Mouse (Mus musculus) R1 (cell line): ENCODE data around the gene Tmem150a.

Experiments used
- DNase-seq: peaks from one replicate; pipeline ENCODE4 v3.0.0-alpha.2; 2018; ENCODE audit warnings: low read depth, low spot score

The Tmem150a gene

DNA sequence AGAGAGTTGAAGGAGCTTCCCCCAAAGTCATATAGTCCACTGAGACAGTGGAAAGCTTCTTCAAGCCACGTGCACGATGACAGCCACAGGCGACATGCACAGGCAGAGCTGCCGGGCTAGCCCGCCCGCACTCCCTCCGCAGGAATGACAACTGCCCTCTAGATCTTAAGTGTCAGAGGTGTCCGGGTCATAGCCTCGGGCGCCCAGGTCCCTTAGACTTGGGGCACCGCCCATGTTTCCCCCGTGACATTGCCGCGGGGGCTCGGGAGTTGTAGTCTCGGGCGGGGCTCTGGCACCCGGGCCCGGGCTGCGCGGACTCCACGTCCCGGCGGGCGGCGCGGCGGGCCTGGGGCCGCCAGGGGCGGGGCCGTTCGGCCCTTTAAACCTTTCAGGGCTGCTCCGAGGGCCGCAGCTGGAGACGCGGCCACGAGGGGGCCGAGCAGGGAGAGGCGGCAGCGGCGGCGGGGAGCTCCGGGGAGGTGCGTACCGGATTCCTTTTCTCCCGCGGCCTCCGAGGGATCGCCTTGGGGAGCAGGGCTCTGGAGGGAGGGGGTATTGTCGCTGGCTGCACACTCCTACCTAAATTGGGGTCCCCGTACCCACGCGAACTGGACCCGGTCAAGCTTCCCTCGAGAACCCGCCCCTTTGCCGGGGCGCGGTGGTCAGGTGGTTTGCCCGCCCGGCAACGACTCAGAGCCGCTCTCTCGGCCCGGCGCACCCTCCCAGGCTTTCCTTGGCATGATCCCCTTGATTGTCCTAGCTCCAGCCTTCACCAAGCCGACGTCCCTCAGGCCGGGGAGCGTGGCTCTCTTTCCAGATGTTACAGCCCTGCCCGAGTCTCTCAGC is at the start of gene Tmem150a:
Gene Tmem150a, plus strand, starts transcription at position 382 of the 846 bp plus-strand sequence.
- peak; percentile 85 for DNase-seq

- no peak for DNase-seq
These were observed 43.0 kb upstream of the Tmem150a start for GRCm38 (mm10) chr6:72312198-72312597.

- DNase-seq, result no peak
These were observed 42.0 kb upstream of the Tmem150a start for GRCm38 (mm10) chr6:72313124-72313867.

DNA sequence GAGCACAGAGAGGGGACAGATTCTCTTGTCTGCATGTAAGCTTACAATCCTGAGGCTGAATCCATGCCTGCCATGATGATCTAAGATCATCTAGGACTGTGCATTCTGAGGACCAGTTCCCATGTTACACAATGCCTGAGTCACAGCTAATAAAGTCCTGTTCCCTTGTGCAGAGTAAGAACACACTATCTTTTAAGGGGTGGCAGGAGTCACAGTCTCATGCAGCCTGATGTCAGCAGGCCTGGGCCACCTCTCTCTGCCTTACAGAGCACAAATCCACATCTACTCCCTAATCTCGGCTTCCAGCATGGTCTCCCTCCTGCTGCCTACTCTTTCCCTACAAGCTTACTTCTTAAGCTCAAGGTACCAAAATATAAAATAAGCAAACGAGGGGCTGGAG is 39.9 kb upstream of the Tmem150a start:
- no peak for DNase-seq

DNA sequence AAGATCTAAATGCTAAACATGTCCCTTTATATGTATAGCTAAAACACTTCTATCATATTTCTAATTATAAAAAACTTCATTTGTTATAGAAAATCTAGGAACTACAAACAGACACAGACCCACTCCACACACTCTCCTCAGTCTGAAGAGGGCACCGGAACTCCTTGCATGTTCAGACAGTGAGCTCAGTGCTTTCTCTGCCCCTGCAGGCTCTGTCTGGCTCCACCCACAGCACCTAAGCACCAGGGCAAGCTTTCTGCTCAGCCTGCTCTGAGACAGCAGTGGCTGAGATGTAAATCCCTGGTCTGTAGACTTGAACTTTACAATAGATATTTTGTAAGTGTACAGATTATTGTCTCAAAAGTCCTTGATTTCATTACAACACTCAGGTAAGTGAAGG is 39.2 kb upstream of the Tmem150a start:
- peak; percentile 18 for DNase-seq

DNA sequence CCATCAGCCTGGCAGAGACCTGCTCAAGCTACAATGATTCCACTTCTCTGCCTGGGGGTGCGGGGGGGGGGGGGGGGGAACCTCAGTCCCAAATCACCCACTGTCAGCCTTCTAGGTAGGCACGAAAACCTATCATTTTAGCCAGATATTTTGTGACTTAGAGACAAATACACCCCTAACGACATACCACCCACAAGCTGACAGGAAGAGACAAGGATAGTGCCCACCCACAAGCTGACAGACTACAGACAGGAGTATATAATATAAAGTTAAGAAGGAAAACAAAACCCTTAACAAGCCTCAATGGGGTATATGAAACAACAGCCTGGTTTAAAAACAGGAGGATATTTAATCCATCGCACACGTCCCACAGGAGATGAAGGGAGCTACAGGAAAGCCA is 36.8 kb upstream of the Tmem150a start:
- DNase-seq, result no peak

- peak; percentile 62 for DNase-seq
These were observed 36.2 kb upstream of the Tmem150a start for GRCm38 (mm10) chr6:72319019-72319418.

- DNase-seq, result peak; percentile 83
These were observed 32.3 kb upstream of the Tmem150a start for GRCm38 (mm10) chr6:72322936-72323335.

- DNase-seq, result no peak
These were observed 31.3 kb upstream of the Tmem150a start for GRCm38 (mm10) chr6:72323786-72324508.

DNA sequence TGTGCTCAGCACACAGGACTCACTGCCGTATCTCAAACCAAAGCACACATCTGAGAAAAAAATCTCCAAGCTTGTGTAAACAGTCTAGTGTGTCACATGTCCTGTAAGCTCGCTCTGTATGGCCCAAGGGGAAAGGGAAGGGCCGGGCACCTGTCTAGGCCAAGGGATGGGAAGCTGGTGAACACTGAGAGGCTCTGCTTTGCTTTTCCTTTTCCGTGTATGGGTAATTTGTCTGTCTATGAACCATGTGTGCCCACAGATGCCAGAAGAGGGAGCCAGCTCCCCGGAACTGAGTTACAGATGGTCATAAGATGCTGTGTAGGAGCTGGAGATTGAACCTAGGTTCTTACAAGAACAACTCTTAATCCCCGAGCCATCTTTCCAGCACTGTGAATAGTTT is 29.0 kb upstream of the Tmem150a start:
- DNase-seq, result peak; percentile 33

- no peak for DNase-seq
These were observed 26.2 kb upstream of the Tmem150a start for GRCm38 (mm10) chr6:72329019-72329418.

GRCm38 (mm10) chr6:72330133-72330532 is 25.1 kb upstream of the Tmem150a start:
- DNase-seq, result no peak

DNA sequence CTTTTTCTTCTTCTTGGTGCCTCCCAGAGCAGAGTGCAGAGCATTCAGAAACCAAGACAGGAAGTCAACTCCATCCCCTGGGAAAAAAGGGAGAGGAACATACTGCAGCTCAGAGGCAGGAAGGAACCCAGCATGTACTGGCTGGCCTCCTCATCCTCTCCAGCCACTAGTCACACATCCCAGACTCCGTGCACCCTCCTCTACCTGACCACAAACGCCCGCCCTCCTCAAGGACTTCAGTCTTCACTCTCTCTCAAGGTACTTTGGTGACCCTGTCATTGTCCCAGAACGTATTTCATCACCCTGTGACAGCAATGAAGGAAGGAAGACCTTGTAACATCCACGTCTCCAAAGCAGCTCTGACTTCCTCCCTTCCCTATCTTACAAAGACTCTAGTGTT is 22.1 kb upstream of the Tmem150a start:
- no peak for DNase-seq

GRCm38 (mm10) chr6:72340481-72340880 is 14.8 kb upstream of the Tmem150a start:
- no peak for DNase-seq

- peak; percentile 22 for DNase-seq
These were observed 10.7 kb upstream of the Tmem150a start for GRCm38 (mm10) chr6:72344396-72345073.

GRCm38 (mm10) chr6:72345074-72345567 is 10.1 kb upstream of the Tmem150a start, which contains the start of gene Usp39:
Gene Usp39 (minus strand): TSS chr6:72345184.
- DNase-seq, result peak; percentile 95

DNA sequence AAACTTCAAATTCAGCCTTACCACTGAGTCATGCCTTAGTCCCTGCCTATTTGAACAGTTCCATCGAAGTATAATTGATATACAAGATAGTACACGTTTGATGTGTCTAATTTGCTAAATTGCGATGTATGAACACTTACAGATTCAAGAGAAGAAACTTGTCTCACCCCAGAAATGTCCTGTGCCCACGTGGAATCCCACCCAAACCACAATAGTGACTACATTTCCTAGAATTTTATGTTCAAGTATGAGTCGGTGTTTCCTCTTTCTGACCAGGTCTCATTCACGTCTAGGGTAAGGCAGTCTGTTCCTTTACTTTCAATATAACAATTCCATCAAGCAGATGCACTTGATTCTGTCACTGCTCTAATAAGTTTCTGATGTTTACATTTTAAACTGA is 9.6 kb upstream of the Tmem150a start:
- DNase-seq, result no peak

DNA sequence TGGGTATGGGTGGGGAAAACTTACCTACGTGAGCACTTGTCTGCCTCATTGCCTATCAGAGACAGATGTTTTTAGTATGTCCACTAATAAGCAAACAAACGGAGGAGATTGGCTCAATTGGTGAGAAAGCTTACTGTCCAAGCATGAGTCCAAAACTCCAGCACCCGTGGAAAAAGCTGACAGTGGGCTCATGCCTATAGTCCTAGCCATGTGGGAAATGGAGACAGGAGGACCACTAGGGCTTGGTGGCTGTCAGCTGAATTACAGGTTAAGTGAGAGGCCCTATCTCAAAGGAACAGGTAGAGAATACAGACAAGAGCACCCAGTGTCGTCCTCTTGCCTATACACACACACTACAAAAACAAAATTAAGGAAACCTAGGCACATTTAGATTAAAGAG is 9.0 kb upstream of the Tmem150a start:
- no peak for DNase-seq

GRCm38 (mm10) chr6:72347166-72347941 is 7.9 kb upstream of the Tmem150a start, which contains the start of gene 0610030E20Rik:
Gene 0610030E20Rik (plus strand): TSS chr6:72347317.
- peak; percentile 73 for DNase-seq

GRCm38 (mm10) chr6:72348411-72348810 is 6.8 kb upstream of the Tmem150a start:
- DNase-seq, result no peak
